Mouse (Mus musculus): ENCODE measurements at regions not wholly inside any gene's neighbourhood (a gene's known extent, or its start where the extent isn't known, plus 50 kb on each side); places are given as distances from the start of the nearest gene placed in this dataset.

- no peak for TF ChIP-seq POLR2A (IDR thresholded peaks at IDR 0.05; ENCODE audit: insufficient read depth, low read depth, low read length)
- no peak for TF ChIP-seq CTCF (IDR thresholded peaks at IDR 0.05)
- no peak for TF ChIP-seq EP300 (IDR thresholded peaks at IDR 0.05; ENCODE audit: insufficient read depth, low read depth, low read length)
Measured at GRCm38 (mm10) chr8:88823931-88824330, 127.1 kb downstream of the Cyld start.

Data from heart, adult 2 months (tissue).